Mouse (Mus musculus) lung, embryonic 15.5 days (tissue): ENCODE results near the gene Eri3. TPM values are rescaled to one million over a fixed set of nuclear protein-coding genes. Genes with fewer than 3 reads are reported as not detected.
A peak's percentile ranks its signal among the peaks of the same experiment; 100 is the strongest.

ENCODE experiments used
- ATAC-seq: fragments of 200-750 bp; cut with Nextera tagmentation; 2 replicates; pipeline ENCODE4 v1.8.0; 2017; ENCODE audit warnings: moderate number of reproducible peaks, borderline replicate concordance; ENCODE audit not compliant: low FRiP score, low TSS enrichment; ENCODE audit errors: extremely low read depth
- H3K27ac ChIP-seq: fragments of 300-500 bp; sonication (generic); 2 replicates; pipeline ENCODE4 v1.5.1; 2015; ENCODE audit warnings: moderate library complexity, mild to moderate bottlenecking, inconsistent platforms
- H3K27me3 ChIP-seq: fragments of 300-500 bp; sonication (generic); 2 replicates; pipeline ENCODE4 v1.6.1; 2015; ENCODE audit warnings: inconsistent platforms
- H3K36me3 ChIP-seq: fragments of 300-500 bp; sonication (generic); 2 replicates; pipeline ENCODE4 v1.6.1; 2015; ENCODE audit warnings: inconsistent platforms
- H3K4me1 ChIP-seq: fragments of 300-500 bp; sonication (generic); 2 replicates; pipeline ENCODE4 v1.6.1; 2015; ENCODE audit warnings: inconsistent platforms
- H3K4me2 ChIP-seq: fragments of 300-500 bp; sonication (generic); 2 replicates; pipeline ENCODE4 v1.6.1; 2015; ENCODE audit warnings: inconsistent platforms, mild to moderate bottlenecking, moderate library complexity
- H3K4me3 ChIP-seq: fragments of 300-500 bp; sonication (generic); 2 replicates; pipeline ENCODE4 v1.5.1; 2015; ENCODE audit warnings: mild to moderate bottlenecking, inconsistent platforms
- H3K9ac ChIP-seq: fragments of 300-500 bp; sonication (generic); 2 replicates; pipeline ENCODE4 v1.6.1; 2015; ENCODE audit warnings: inconsistent platforms
- H3K9me3 ChIP-seq: fragments of 300-500 bp; sonication (generic); 2 replicates; pipeline ENCODE4 v1.6.1; 2016; ENCODE audit warnings: inconsistent platforms
- WGBS: fragments of 180-500 bp; shearing (Covaris S2); methylation state at CpG from one replicate; pipeline ENCODE4 v1.1.7; 2015; 5-methylcytosine and 5-hydroxymethylcytosine counted together
- polyA plus RNA-seq: library from polyadenylated mRNA; unstranded; fragments of >200 nt; fragmentation: Nextera tagmentation; extraction: Ambion mirVana; gene quantifications from 2 replicates; pipeline ENCODE4 v1.2.1, GENCODE M21; 2015

Gene Eri3
- polyA plus RNA-seq, result 156 and 157 TPM in 2 replicates

DNA sequence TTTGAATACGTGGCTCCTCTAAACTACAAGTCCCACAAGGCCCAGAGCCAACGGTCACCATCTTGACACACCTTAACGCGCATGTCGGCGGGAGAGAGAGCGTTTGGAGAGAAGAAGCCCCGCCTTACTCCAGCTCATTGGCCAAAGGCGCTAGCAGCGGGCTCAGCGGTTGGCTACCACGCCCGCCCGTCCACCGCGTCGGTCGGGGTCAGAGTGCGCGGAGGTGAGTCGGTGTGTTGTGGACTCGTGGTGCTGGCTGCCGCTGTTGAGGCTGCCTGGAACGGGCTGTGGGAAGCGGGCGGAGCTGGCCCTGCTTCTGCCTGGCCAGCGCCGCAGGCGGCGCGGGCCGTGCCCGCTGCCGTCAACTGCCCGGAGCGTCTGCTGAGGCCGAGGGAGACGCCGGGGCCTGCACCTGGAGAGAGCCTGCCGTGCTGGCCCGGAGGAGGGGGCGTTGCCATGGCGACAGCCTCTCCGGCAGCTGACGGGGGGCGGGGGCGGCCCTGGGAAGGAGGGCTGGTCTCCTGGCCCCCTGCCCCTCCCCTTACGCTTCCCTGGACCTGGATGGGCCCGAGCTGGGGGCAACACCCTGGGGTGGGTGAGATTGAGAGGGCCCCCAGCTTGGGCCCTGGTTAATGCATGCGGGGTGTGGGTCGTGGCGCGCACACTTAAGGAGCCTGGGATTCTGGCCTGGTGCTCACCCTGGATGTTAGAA, at the start of gene Eri3:
Eri3 (plus strand) TSS at position 226 of the 712 bp plus-strand sequence.
- WGBS, result under 1% methylated on average over 41 of the region's 53 CpGs
- H3K27ac ChIP-seq, result peak within 1 kb of the TSS; percentile 76
- peaks cover 15% of the 10 kb centered on the region for H3K4me1 ChIP-seq
- peak within 1 kb of the TSS; percentile 88 for H3K9ac ChIP-seq
- H3K4me3 ChIP-seq, result peak within 1 kb of the TSS; percentile 85
- H3K4me2 ChIP-seq, result peak within 1 kb of the TSS; percentile 81
- no peaks in the 10 kb centered on the region for H3K9me3 ChIP-seq
- no peaks in the 10 kb centered on the region for H3K36me3 ChIP-seq
- no peaks in the 10 kb centered on the region for H3K27me3 ChIP-seq
- peak; percentile 99 for ATAC-seq

DNA sequence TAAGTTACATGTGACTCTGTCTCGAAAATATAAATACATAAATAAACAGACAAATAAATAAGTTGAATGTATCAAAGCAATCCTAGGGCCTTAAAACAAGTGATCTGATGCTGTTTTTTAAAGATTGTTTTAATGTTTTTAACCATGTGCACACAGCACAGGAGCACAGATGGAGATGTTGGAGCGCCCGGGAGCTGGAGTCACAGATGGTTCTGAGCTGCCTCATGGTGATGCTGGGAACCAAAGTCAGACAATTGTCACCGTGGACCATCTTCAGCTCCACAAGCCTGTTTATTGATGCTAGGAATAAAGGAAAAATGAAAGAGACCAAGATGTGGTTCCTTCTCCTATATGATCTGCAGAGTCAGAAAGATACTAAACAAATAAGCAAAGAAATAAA, 31.9 kb upstream of the Eri3 start:
- no peaks in the 10 kb centered on the region; the same call in 1 of the 2 replicates for H3K27me3 ChIP-seq
- H3K27ac ChIP-seq, result no peak overlapping the region
- H3K9me3 ChIP-seq, result no peaks in the 10 kb centered on the region
- no peak overlapping the region for H3K9ac ChIP-seq
- no peak overlapping the region for H3K4me3 ChIP-seq
- WGBS, result 85% methylated on average over 4 of the region's 4 CpGs
- no peak overlapping the region for H3K4me2 ChIP-seq
- no peaks in the 10 kb centered on the region for H3K36me3 ChIP-seq
- ATAC-seq, result no peak
- no peaks in the 10 kb centered on the region for H3K4me1 ChIP-seq

DNA sequence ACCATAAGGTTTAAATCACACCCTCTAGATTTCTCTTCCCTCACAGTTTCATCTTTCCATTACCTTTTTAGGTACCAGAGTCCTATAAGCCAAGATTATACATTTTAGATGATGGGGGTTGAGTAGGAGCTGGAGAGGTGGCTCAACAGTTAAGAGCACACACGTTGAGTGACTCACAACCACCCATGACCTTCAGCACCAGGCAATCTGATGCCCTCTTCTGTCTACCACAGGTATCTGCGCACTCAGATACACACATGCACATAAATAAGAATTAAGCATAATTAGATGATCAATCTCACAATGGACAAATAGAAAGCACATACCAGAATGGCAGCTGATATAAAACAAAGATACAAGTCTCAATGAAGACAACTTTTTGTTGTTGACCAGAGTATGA, 28.8 kb upstream of the Eri3 start:
- WGBS, result 57% methylated on average over 2 of the region's 2 CpGs
- Histone ChIP-seq H3K9me3 (no peaks in the 10 kb centered on the region), H3K9ac (no peak overlapping the region), H3K36me3 (no peaks in the 10 kb centered on the region), H3K4me2 (no peak overlapping the region), H3K27me3 (peaks cover 2% of the 10 kb centered on the region; the same call in 1 of the 2 replicates), H3K4me1 (no peaks in the 10 kb centered on the region), H3K27ac (no peak overlapping the region), H3K4me3 (no peak overlapping the region)
- no peak for ATAC-seq

DNA sequence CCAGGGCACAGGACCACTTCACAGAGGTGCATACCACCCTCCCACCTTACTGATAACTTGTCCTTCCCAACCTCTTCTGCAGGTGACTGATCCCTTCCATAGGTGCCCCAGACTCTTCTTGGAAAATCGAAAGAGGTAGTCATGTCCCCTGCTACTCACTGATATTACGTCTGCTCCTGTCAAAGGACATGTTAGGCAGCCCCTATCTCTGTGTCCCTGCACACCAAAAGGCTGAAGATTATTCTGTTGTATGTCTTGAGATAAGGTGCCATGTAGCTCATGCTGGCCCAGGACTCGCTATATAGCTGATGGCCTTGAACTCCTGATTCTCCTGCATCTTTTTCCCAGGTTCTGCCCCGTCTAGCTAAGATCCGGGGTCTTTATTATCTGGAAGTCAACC, 24.2 kb upstream of the Eri3 start:
- H3K4me2 ChIP-seq, result no peak overlapping the region
- peaks cover 2% of the 10 kb centered on the region; the same call in 1 of the 2 replicates for H3K27me3 ChIP-seq
- H3K4me1 ChIP-seq, result no peaks in the 10 kb centered on the region
- no peak overlapping the region for H3K4me3 ChIP-seq
- WGBS, result 86% methylated on average over 5 of the region's 5 CpGs
- H3K27ac ChIP-seq, result no peak overlapping the region
- no peak for ATAC-seq
- H3K9me3 ChIP-seq, result no peaks in the 10 kb centered on the region
- no peak overlapping the region for H3K9ac ChIP-seq
- H3K36me3 ChIP-seq, result no peaks in the 10 kb centered on the region

DNA sequence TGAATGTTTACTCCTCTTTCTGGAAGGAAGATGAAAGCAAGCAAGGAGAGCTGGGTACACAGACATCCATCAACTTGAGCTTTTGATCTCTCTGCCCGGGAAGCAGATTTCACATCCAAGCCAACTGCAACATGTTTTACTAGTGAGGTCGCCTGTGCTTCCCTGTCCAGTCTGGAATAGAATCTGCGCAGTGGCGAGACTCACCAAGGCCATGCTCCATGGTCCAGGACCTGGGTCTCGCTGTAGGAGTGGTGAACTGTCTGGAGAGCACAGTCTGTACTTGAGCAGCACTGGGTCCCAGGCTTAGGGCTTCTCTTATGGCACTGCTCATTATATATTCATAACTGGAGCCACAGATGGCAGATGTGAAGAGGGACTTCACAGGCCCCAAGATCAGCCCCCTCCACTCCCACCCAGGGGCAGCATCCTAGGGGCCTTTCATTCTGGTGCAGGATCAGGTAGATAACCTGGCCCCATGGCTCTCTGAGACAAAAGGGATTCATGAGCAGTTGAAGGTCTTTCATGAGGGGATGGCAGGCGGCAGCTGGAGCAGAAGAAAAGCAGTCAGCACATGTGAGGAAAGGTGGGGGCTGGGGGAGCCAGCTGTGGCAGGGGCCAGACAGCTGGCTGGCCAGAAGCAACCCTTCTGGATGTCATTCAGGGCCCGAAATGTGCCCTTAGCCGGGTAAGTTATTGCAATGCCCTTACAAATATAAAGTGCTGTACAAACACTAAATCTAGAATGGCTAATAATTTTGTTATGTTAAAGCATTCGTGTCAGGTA, 22.9 kb upstream of the Eri3 start:
- ATAC-seq, result no peak

DNA sequence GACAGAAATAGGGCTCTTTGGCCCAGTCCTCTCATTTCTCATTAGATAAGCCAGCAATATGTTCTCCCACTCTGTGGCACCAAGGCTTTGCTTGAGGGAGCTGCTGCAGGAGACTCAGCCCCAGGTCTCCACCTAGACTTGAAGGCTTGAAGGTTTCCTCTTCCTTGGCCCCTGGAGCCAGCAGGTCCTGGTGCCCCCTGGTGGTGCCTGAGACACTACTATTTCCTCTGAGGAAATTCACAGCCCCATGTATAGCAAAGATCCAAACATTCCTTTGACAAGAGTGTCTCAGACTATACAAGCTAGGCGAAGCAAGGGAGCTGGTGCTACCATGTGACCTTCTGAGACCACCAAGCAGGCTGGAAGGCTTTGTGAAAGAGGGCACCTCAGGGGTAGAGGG, 22.2 kb upstream of the Eri3 start:
- ATAC-seq, result 0 out of 2 replicates have a peak, but pooled peaks have one; percentile 35
- Histone ChIP-seq H3K9ac (no peak overlapping the region), H3K36me3 (no peaks in the 10 kb centered on the region), H3K27me3 (peaks cover 2% of the 10 kb centered on the region; the same call in 1 of the 2 replicates), H3K4me3 (no peak overlapping the region), H3K4me2 (no peak overlapping the region), H3K9me3 (no peaks in the 10 kb centered on the region), H3K27ac (no peak overlapping the region), H3K4me1 (no peaks in the 10 kb centered on the region)
- 4% methylated on average over 1 of the region's 1 CpGs for WGBS

More for the DNA sequence above, 22.9 kb upstream of the Eri3 start:
- Histone ChIP-seq H3K27me3 (peaks cover 2% of the 10 kb centered on the region; the same call in 1 of the 2 replicates), H3K9me3 (no peaks in the 10 kb centered on the region), H3K4me2 (no peak overlapping the region), H3K9ac (no peak overlapping the region), H3K27ac (no peak overlapping the region), H3K4me3 (no peak overlapping the region), H3K36me3 (no peaks in the 10 kb centered on the region), H3K4me1 (no peaks in the 10 kb centered on the region)
- 39% methylated on average over 9 of the region's 9 CpGs for WGBS

DNA sequence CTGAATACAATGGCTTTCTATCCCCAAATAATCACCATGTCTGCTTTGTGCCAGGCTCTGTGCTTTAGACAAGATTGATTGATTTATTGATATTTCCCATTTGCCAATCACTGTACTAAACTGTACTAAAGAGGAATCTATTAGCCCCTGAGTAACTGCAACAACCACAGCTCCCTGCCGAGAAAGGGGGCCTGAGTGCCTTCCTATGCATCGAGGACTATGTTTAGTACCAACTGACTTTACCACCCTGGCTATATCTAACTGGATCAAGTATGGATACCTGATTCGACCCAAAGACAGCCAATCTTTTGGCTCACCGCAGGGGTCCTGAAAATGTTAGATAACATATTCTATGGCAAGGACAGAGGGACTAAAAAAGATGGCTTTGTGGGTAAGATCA, 20.3 kb upstream of the Eri3 start:
- ATAC-seq, result no peak
- H3K4me2 ChIP-seq, result no peak overlapping the region
- 80% methylated on average over 4 of the region's 4 CpGs for WGBS
- H3K9ac ChIP-seq, result no peak overlapping the region
- H3K4me3 ChIP-seq, result no peak overlapping the region
- no peaks in the 10 kb centered on the region for H3K4me1 ChIP-seq
- H3K27me3 ChIP-seq, result no peaks in the 10 kb centered on the region
- H3K9me3 ChIP-seq, result no peaks in the 10 kb centered on the region
- H3K36me3 ChIP-seq, result no peaks in the 10 kb centered on the region
- H3K27ac ChIP-seq, result no peak overlapping the region

DNA sequence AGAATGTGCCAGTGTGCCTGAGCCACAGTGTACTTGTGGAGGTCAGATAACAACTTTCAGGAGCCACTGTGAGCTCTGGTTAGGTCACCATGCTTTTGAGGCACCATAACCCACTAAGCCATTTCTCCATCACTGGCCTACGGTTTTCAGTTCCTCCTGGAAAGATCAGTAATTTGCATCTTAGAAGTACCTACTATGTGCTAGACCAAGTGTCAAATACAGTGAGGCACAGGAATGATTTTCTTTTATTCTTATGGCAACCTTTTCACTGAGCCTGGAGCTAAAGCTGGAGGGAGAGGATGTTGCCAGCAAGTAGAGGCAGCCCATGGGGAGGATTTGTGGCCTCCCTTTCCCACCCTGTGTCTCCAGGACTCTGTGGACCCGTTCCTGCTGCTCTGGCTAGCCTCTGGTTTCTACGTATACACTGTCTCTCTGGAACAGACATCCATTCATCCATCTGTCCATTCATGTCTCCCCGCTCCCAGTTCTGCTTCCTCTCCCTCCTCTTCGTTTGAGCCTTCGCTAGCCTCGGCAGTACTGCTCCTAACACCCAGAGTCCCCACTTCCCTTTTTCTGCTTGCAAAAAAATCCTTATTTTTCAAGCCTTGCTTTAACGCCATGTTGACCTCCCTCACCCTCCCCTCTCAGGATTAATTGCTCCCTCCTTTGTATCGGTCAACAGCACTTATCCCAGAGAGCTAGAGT, 14.5 kb upstream of the Eri3 start:
- WGBS, result 54% methylated on average over 9 of the region's 9 CpGs
- Histone ChIP-seq H3K4me3 (no peak overlapping the region), H3K9ac (no peak overlapping the region), H3K4me1 (no peaks in the 10 kb centered on the region), H3K9me3 (no peaks in the 10 kb centered on the region), H3K27ac (no peak overlapping the region), H3K4me2 (no peak overlapping the region), H3K27me3 (no peaks in the 10 kb centered on the region), H3K36me3 (no peaks in the 10 kb centered on the region)
- no peak for ATAC-seq

DNA sequence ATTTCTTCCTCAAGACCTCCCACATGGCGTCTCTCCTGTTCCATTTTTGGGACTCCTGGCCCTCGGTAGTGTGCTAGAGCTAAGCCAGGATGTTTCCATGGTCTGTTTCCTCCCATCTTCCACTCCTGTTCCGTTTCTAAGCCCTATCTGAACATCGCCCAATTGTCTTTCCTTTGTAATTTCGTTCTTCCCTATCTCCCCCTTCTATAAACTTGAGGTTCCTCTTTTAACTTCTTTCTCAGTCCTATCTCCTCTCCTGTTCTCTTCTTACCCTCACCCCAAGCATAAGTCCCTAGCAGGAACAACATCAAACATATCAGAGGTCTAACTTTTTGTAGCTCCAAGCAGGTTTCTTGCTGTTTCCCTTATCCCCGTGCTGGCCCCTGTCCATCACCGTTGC, 13.2 kb upstream of the Eri3 start:
- WGBS, result 70% methylated on average over 7 of the region's 7 CpGs
- H3K27me3 ChIP-seq, result no peaks in the 10 kb centered on the region

DNA sequence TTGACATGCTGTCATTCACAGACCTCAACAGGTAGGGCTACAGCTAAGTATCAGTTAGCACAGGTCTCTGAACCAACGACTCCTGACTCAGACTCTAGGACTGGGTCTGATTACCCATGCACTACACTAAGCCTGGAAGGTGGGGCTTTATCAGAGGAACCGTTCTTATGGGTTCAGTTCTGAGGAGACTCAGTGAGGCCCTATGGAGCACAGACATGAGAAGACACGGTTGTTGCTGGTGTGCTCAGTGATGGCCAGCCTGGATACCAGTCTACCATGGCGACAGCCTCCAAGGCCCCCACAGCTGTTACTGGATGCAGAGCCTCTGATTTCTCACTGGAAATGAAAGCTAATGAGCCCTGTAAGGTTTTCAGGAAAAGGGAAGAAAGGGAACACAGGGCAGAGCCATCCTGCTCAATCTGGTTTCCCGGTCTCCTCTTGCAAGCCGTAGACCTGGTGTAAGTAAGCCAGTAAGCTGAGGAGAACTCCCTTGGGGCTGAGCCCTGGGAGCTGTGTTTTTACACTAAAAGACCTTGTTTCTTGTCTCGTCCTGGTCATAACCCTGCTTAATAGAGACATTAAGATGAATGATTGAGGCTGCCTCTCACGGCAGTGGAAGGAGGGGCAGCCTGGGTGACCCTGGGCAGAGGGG, 10.7 kb upstream of the Eri3 start:
- Histone ChIP-seq H3K36me3 (no peaks in the 10 kb centered on the region), H3K27me3 (no peaks in the 10 kb centered on the region), H3K4me1 (no peaks in the 10 kb centered on the region), H3K4me3 (no peak overlapping the region), H3K4me2 (no peak overlapping the region), H3K9ac (no peak overlapping the region), H3K9me3 (no peaks in the 10 kb centered on the region), H3K27ac (no peak overlapping the region)
- 72% methylated on average over 8 of the region's 8 CpGs for WGBS
- ATAC-seq, result no peak

More for the DNA sequence above, 13.2 kb upstream of the Eri3 start:
- Histone ChIP-seq H3K9me3 (no peaks in the 10 kb centered on the region), H3K4me1 (no peaks in the 10 kb centered on the region), H3K27ac (no peak overlapping the region), H3K4me3 (no peak overlapping the region), H3K36me3 (no peaks in the 10 kb centered on the region), H3K4me2 (no peak overlapping the region), H3K9ac (no peak overlapping the region)
- no peak for ATAC-seq

DNA sequence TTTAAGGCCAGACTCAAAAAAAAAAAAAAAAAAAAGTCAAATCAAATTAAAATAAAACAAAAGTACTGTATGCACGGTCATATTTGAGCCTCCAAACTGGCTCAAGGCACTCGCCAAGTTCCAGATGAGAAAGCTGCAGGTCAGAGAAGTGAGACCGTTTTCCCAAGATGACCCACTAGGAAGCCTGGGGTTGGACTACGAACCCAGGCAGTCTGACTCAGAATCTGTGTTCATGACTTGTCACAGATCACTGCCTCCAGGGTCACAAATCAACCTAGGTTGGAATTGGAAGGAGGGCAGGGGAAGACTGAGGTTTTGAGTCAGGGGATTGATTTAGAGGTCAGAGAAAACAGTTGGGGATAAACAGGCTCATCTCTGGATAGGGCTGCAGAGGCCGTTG, 9.6 kb upstream of the Eri3 start:
- H3K9ac ChIP-seq, result no peak overlapping the region
- no peak for ATAC-seq
- H3K4me1 ChIP-seq, result no peaks in the 10 kb centered on the region
- H3K9me3 ChIP-seq, result no peaks in the 10 kb centered on the region
- H3K4me3 ChIP-seq, result no peak overlapping the region
- no peak overlapping the region for H3K4me2 ChIP-seq
- H3K27ac ChIP-seq, result no peak overlapping the region
- H3K27me3 ChIP-seq, result no peaks in the 10 kb centered on the region
- 64% methylated on average over 5 of the region's 5 CpGs for WGBS
- H3K36me3 ChIP-seq, result no peaks in the 10 kb centered on the region
